Mouse (Mus musculus): Measurements from ENCODE around the gene Lax1.

DNA sequence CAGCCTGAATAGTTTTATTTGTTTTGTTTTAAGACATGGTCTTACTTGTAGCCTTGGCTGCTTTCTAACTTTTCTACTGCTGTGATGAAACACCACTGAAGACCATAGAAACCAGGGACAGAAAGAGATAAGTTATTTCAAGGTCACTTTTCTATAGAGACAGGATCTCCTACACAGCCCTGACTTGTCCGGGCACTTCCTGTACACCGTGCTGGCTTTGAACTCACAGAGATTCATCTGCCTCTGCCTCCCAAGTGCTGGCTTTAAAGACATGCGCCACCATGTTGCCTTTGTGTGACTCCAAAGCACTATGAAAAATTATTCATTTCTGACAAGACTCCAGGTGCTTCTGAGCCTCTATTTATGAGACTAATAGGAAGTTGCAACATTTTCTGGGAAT lies 18.6 kb downstream of the Lax1 start:
- TF ChIP-seq CTCF (IDR thresholded peaks at IDR 0.05; ENCODE audit: low read depth): no peak
- TF ChIP-seq EP300 (IDR thresholded peaks at IDR 0.05; ENCODE audit: low read depth): no peak
